Mouse (Mus musculus) intestine, postnatal 0 days (tissue): ENCODE results near the gene Padi1. TPM values are rescaled to one million over a fixed set of nuclear protein-coding genes. Genes with fewer than 3 reads are reported as not detected.

Source experiments
- ATAC-seq: fragments of 200-750 bp; cut with Nextera tagmentation; 2 replicates; pipeline ENCODE4 v1.8.0; 2017; ENCODE audit warnings: mild to moderate bottlenecking, moderate TSS enrichment, moderate library complexity
- H3K27ac ChIP-seq: fragments of 300-500 bp; sonication (generic); 2 replicates; pipeline ENCODE4 v1.5.1; 2014; ENCODE audit warnings: mild to moderate bottlenecking, low read depth, low read length, moderate library complexity
- H3K27me3 ChIP-seq: fragments of 300-500 bp; sonication (generic); replicated peaks from 2 replicates; pipeline ENCODE4 v1.6.1; 2014; ENCODE audit warnings: low read length, mixed read lengths; ENCODE audit not compliant: control insufficient read depth, insufficient read depth
- H3K36me3 ChIP-seq: fragments of 300-500 bp; sonication (generic); 2 replicates; pipeline ENCODE4 v1.6.1; 2014; ENCODE audit warnings: mild to moderate bottlenecking, moderate library complexity; ENCODE audit not compliant: control insufficient read depth, insufficient read depth
- H3K4me1 ChIP-seq: fragments of 300-500 bp; sonication (generic); replicated peaks from 2 replicates; pipeline ENCODE4 v1.6.1; 2014; ENCODE audit warnings: antibody characterized with exemption, low read length, mixed read lengths; ENCODE audit not compliant: control insufficient read depth, insufficient read depth
- H3K4me2 ChIP-seq: fragments of 300-500 bp; sonication (generic); replicated peaks from 2 replicates; pipeline ENCODE4 v1.6.1; 2014; ENCODE audit warnings: low read depth, mild to moderate bottlenecking, moderate library complexity
- H3K4me3 ChIP-seq: fragments of 300-500 bp; sonication (generic); 2 replicates; pipeline ENCODE4 v1.5.1; 2014; ENCODE audit warnings: low read depth, low read length
- H3K9ac ChIP-seq: fragments of 300-500 bp; sonication (generic); 2 replicates; pipeline ENCODE4 v1.6.1; 2014; ENCODE audit warnings: mild to moderate bottlenecking, low read depth, low read length
- H3K9me3 ChIP-seq: fragments of 300-500 bp; sonication (generic); 2 replicates; pipeline ENCODE4 v1.6.1; 2016; ENCODE audit warnings: mixed run types; ENCODE audit not compliant: control insufficient read depth
- CTCF ChIP-seq: sonication (generic); IDR thresholded peaks from 2 replicates; pipeline ENCODE4 v1.5.1; 2016; ENCODE audit warnings: low read depth, mild to moderate bottlenecking, control low read depth, antibody characterized with exemption, moderate library complexity
- WGBS: fragments of 180-500 bp; shearing (Covaris S2); extraction: QIAGEN DNeasy Blood & Tissue Kit; methylation state at CpG from one replicate; pipeline ENCODE4 v1.1.7; 2014; 5-methylcytosine and 5-hydroxymethylcytosine counted together
- polyA plus RNA-seq: library from polyadenylated mRNA; unstranded; fragments of >200 nt; fragmentation: Nextera tagmentation; extraction: Ambion mirVana; gene quantifications from 2 replicates; pipeline ENCODE4 v1.2.1, GENCODE M21; 2015

Gene Padi1
- polyA plus RNA-seq, 1 experiment from 2014 or later, result 0.47 TPM

DNA sequence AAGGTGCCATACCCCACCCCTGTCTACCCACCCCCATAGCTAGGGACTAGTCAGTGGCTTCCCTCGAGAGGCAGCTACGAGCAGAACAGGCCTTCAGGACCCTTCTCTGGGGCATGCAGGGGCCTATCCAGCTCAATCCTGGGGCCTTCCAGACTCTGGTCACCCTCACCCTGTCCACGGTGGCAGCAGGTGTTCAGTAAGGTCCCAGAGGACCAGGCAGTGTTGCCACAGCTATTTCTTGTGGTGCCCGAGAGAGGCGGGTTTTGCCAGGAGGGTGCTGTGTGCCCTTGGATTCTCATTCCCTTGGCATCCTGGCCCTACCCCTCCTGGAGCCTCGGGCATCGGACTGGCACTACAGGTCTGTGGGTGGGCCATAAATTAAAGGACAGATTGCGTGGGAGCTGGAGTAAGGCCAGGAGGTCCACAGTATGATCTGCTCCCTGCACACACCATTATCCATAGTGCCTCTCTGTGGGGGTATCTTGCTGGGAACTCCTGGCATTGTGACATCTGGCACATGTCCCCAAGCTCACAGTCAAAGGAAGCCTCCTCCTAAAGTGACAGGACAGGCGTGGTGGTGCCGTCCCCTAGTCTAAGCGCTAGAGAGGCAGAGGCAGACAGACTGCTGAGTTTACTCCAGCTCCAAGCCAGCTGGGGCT is 9.2 kb downstream of the Padi1 start:
- no peak for TF ChIP-seq CTCF
- ATAC-seq, result no peak
- H3K4me3 ChIP-seq, result no peak overlapping the region
- no peak overlapping the region for H3K9ac ChIP-seq
- H3K27me3 ChIP-seq, result no peaks in the 10 kb centered on the region
- no peaks in the 10 kb centered on the region for H3K36me3 ChIP-seq
- 72% methylated on average over 11 of the region's 11 CpGs for WGBS
- no peaks in the 10 kb centered on the region for H3K9me3 ChIP-seq
- no peak overlapping the region for H3K4me2 ChIP-seq
- H3K27ac ChIP-seq, result no peak overlapping the region
- no peaks in the 10 kb centered on the region for H3K4me1 ChIP-seq

DNA sequence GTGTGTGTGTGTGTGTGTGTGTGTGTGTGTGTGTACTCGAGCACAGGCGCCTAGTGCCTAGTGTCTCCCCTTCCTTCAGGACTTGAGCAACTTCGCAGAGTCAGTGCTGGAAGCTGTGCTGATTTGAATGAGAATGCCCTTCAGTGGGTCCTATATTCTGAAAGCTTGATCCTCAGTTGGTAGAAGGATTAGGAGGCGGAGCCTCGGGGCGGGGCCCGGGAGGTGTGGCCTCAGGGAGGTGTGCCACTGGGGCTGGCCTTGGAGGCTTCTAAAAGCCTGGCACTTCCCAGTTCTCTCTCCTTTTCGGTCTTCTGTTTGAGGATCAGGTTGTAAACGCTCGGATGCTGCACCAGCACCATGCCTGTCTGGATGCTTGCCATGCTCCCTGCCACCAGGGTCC is 9.9 kb downstream of the Padi1 start:
- H3K4me2 ChIP-seq, result peak overlapping the region; percentile 30; the same call in 1 of the 2 replicates
- no peak for TF ChIP-seq CTCF
- WGBS, result 7% methylated on average over 10 of the region's 10 CpGs
- H3K4me1 ChIP-seq, result no peaks in the 10 kb centered on the region
- no peak overlapping the region for H3K27ac ChIP-seq
- no peak overlapping the region for H3K9ac ChIP-seq
- no peaks in the 10 kb centered on the region for H3K36me3 ChIP-seq
- H3K27me3 ChIP-seq, result no peaks in the 10 kb centered on the region
- no peaks in the 10 kb centered on the region for H3K9me3 ChIP-seq
- ATAC-seq, result peak; percentile 52; the same call in 1 of the 2 replicates
- no peak overlapping the region for H3K4me3 ChIP-seq

DNA sequence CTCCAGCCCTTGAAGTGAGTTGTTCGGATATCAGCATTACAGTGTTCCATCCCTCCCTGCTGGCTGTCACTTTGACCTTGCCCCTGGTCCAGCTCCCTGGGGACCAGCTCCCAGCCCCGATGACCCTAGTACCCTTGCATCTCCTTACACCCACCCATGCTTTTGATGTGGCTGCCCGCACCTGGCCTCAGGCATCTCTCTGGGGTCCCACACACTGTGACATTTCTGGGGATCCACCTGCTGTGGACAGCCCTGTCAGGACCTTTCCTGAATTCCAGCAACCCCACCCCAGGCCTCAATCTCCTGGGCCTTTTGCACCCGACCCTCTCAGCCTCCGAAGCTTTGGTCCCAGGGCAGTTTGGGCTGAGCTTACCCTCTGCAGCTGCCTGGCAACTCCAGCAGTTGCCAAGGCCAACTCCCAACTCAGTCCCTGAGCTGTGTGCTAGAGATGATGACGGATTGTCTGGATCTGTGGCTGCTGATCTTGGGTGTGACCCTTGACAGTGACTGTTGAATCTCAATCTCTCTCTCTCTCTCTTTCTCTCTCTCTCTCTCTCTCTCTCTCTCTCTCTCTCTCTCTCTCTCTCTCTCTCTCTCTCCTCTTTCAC is 11.1 kb downstream of the Padi1 start:
- Histone ChIP-seq H3K27me3 (no peaks in the 10 kb centered on the region), H3K27ac (no peak overlapping the region), H3K36me3 (no peaks in the 10 kb centered on the region), H3K4me2 (no peak overlapping the region), H3K9me3 (no peaks in the 10 kb centered on the region), H3K9ac (no peak overlapping the region), H3K4me1 (no peaks in the 10 kb centered on the region), H3K4me3 (no peak overlapping the region)
- no peak for ATAC-seq
- 79% methylated on average over 6 of the region's 6 CpGs for WGBS
- TF ChIP-seq CTCF, result no peak

DNA sequence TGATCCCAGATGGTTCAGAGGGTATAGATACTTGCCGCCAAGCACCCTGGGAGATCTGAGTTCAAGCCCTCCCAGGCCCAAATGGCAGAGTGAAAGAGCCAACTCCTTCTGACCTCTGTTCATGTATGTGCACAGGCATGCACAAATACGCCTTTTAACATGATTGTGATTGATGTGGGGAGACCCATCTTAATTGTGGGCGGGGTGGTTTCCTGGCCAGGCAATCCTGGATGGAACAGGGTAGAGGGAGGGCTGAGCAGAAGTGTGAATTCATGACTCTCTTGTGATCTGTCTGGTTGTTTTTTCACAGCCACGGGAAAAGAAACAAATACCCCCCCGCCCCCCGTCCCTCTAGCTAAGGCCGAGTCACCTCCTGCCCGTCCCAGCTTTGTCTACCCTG is 12.8 kb downstream of the Padi1 start:
- 59% methylated on average over 8 of the region's 8 CpGs for WGBS
- no peak overlapping the region for H3K4me3 ChIP-seq
- H3K4me1 ChIP-seq, result no peaks in the 10 kb centered on the region
- H3K27ac ChIP-seq, result no peak overlapping the region
- no peaks in the 10 kb centered on the region for H3K9me3 ChIP-seq
- no peak for ATAC-seq
- no peaks in the 10 kb centered on the region for H3K36me3 ChIP-seq
- no peak for TF ChIP-seq CTCF
- H3K9ac ChIP-seq, result no peak overlapping the region
- no peak overlapping the region for H3K4me2 ChIP-seq
- no peaks in the 10 kb centered on the region for H3K27me3 ChIP-seq

DNA sequence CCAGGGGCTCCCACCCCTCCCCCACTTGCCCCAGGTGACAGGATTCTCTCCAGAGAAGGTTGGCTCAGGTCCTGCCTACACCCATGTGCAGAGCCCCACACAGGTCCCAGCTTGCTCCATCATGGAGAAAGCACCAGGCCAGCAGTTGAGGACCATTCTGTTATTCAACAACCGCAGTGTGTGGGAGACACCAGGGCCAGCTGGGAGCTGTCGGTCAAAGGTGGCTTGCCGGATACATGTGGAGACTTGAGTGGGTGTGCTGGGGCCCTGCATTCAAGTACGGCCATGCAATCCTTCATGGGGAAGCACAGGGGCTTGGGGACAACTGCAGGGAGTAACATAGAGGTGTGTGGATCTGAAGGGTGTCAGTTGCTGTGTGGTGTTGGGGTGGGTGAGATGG is 13.8 kb downstream of the Padi1 start:
- Histone ChIP-seq H3K4me2 (no peak overlapping the region), H3K9me3 (no peaks in the 10 kb centered on the region), H3K9ac (no peak overlapping the region), H3K4me3 (no peak overlapping the region), H3K27ac (no peak overlapping the region), H3K36me3 (no peaks in the 10 kb centered on the region), H3K27me3 (no peaks in the 10 kb centered on the region), H3K4me1 (no peaks in the 10 kb centered on the region)
- WGBS, result 80% methylated on average over 4 of the region's 4 CpGs
- no peak for ATAC-seq
- TF ChIP-seq CTCF, result no peak

DNA sequence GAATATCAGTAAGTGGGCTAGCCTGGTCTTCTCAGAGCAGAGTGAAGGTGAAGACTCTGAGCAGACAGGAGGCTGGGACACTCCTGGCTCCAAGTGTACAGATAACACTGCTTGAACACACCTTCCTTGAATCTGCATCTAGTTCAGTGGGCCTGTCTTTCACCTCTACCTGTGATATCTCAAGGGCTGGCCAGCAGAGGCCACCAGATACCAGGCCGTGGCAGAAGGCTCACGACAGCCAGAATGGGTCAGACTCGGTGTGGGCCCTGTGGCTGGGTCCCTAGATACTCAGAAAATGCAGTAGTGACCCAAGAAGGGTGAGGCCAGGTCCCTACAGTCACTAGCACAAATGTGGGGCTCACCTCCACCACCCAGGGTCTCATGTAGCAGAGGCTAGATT is 18.3 kb downstream of the Padi1 start:
- ATAC-seq, result 0 out of 2 replicates have a peak, but pooled peaks have one; percentile 3
- no peaks in the 10 kb centered on the region for H3K36me3 ChIP-seq
- no peak overlapping the region for H3K9ac ChIP-seq
- no peaks in the 10 kb centered on the region for H3K27me3 ChIP-seq
- H3K4me3 ChIP-seq, result no peak overlapping the region
- WGBS, result 58% methylated on average over 3 of the region's 3 CpGs
- H3K27ac ChIP-seq, result no peak overlapping the region
- H3K9me3 ChIP-seq, result no peaks in the 10 kb centered on the region
- H3K4me2 ChIP-seq, result no peak overlapping the region
- no peaks in the 10 kb centered on the region for H3K4me1 ChIP-seq
- peak; percentile 66 for TF ChIP-seq CTCF
